Mouse (Mus musculus): ENCODE data around the gene Cd209g.
"Not testable (repeated sequence)": the region's sequence is repeated elsewhere in the genome, so short reads cannot be mapped to it uniquely, and the experiment has no call there.

Gene Cd209g

GRCm38 (mm10) chr8:4133798-4134197 lies at the start of gene Cd209g:
Gene Cd209g, plus strand, starts transcription at chr8:4134098.
- no peak for DNase-seq (ENCODE audit: low spot score in 2 of 2)

- DNase-seq (ENCODE audit: low spot score in 2 of 2) = not testable (repeated sequence)
Observed at GRCm38 (mm10) chr8:4087180-4087722, 46.6 kb upstream of the Cd209g start.

GRCm38 (mm10) chr8:4088514-4088913 lies 45.4 kb upstream of the Cd209g start:
- DNase-seq (ENCODE audit: low spot score in 2 of 2) = not testable (repeated sequence)

- DNase-seq (ENCODE audit: low spot score in 2 of 2) = not testable (repeated sequence)
Observed at GRCm38 (mm10) chr8:4105735-4106134, 28.2 kb upstream of the Cd209g start, which contains the start of gene Cd209f. Gene Cd209f, minus strand, starts transcription at chr8:4105835.

- DNase-seq (ENCODE audit: low spot score in 2 of 2) = peak; percentile 48 to 79
Observed at GRCm38 (mm10) chr8:4139660-4140646, 6.1 kb downstream of the Cd209g start.

- peak in 1 of 2 experiments; percentile 40 for DNase-seq (ENCODE audit: low spot score in 2 of 2)
Observed at GRCm38 (mm10) chr8:4141721-4142120, 7.8 kb downstream of the Cd209g start.

GRCm38 (mm10) chr8:4147272-4147671 lies 13.4 kb downstream of the Cd209g start:
- DNase-seq (ENCODE audit: low spot score in 2 of 2) = no peak

- no peak for DNase-seq (ENCODE audit: low spot score in 2 of 2)
Observed at GRCm38 (mm10) chr8:4154878-4155277, 21.0 kb downstream of the Cd209g start.

GRCm38 (mm10) chr8:4162786-4163185 lies 28.9 kb downstream of the Cd209g start:
- DNase-seq (ENCODE audit: low spot score in 2 of 2) = peak; percentile 62 to 69

GRCm38 (mm10) chr8:4165176-4165851 lies 31.4 kb downstream of the Cd209g start:
- DNase-seq (ENCODE audit: low spot score in 2 of 2) = peak in 1 of 2 experiments; percentile 21

- DNase-seq (ENCODE audit: low spot score in 2 of 2) = peak; percentile 98 to 99
Observed at GRCm38 (mm10) chr8:4165852-4166751, 32.2 kb downstream of the Cd209g start, which contains the start of gene Evi5l. Gene Evi5l, plus strand, starts transcription at chr8:4166567.

- DNase-seq (ENCODE audit: low spot score in 2 of 2) = no peak
Observed at GRCm38 (mm10) chr8:4166881-4167525, 33.1 kb downstream of the Cd209g start.

GRCm38 (mm10) chr8:4167918-4168317 lies 34.0 kb downstream of the Cd209g start:
- no peak for DNase-seq (ENCODE audit: low spot score in 2 of 2)

GRCm38 (mm10) chr8:4172486-4172885 lies 38.6 kb downstream of the Cd209g start:
- no peak for DNase-seq (ENCODE audit: low spot score in 2 of 2)

- DNase-seq (ENCODE audit: low spot score in 2 of 2) = no peak
Observed at GRCm38 (mm10) chr8:4174018-4174417, 40.1 kb downstream of the Cd209g start.

GRCm38 (mm10) chr8:4183409-4183808 lies 49.5 kb downstream of the Cd209g start:
- DNase-seq (ENCODE audit: low spot score in 2 of 2) = no peak

- DNase-seq (ENCODE audit: low spot score in 2 of 2) = no peak
Observed at GRCm38 (mm10) chr8:4186151-4186550, 52.3 kb downstream of the Cd209g start.

All from thymus, postnatal 10 days (tissue).